Mouse (Mus musculus) neutrophil, adult 83 days (primary cell): ENCODE results near the gene Olfr1305. TPM values are rescaled to one million over a fixed set of nuclear protein-coding genes. Genes with fewer than 3 reads are reported as not detected.

ENCODE experiments used
- total RNA-seq, 2 experiments: library from RNA; stranded (reverse); gene quantifications; one replicate each; pipeline ENCODE4 v1.2.4; 2023

Gene Olfr1305
- total RNA-seq = not detected

DNA sequence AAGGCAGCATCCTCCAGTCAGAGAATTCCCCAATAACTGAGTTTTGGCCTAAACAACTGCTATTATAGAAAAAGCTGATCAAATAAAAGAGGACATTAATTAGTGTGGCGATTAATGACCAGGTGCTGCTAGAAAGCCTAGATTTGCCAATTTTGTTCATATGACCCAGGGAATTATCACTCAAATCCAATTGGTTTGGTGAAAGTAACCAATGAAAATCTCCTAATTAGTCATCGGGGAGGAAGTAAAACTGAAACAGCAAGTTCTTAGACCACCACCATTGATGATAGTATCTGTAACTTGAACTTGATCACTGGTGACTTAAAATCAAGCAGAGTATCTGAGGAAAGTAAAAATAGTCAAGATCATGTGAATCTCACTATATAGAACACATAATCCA lies at the start of gene Olfr1305:
Gene Olfr1305, minus strand, starts transcription at position 101 of the 400 bp plus-strand sequence.

GRCm38 (mm10) chr2:111916171-111916570 lies 39.2 kb upstream of the Olfr1305 start, which contains the start of gene Olfr1306:
Olfr1306 (minus strand) TSS chr2:111916271.

DNA sequence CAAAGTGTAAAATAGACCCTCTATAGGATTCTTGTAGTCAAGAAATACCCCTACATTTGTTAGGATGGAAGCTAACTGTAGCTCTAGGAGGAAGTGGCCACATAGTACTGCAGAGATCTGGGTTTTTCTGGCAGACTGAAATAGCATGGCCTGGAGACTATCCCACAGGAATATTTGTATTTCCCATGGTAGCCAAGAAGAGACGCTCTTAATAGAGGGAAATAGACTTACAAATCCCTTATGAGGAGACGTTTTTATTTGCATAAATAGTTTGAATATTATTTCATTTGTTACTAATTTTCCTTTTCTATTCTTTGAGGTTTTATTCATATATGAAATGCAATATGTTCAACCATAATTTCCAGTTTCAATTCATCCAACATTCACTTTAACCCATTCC lies 56.7 kb downstream of the Olfr1305 start, which contains the start of gene Olfr1303:
Gene Olfr1303, minus strand, starts transcription at position 101 of the 400 bp plus-strand sequence.

Other genes starting within 250 kb of the Olfr1305 start
- not detected for gene Olfr1298, start 227.9 kb downstream of the Olfr1305 start, total RNA-seq
- gene Olfr1299, start 215.7 kb downstream of the Olfr1305 start, total RNA-seq = not detected
- gene Olfr1301, start 126.1 kb downstream of the Olfr1305 start, total RNA-seq = not detected
- not detected for gene Olfr1302, start 99.7 kb downstream of the Olfr1305 start, total RNA-seq
- not detected for gene Olfr1303, start 56.8 kb downstream of the Olfr1305 start, total RNA-seq
- gene Olfr1306, start 39.1 kb upstream of the Olfr1305 start, total RNA-seq = not detected
- under 1 TPM; 0.04 to 0.11 TPM for gene Olfr1307, start 72.3 kb upstream of the Olfr1305 start, total RNA-seq
- gene Olfr1308, start 87.8 kb upstream of the Olfr1305 start, total RNA-seq = not detected
- not detected for gene Olfr1309, start 113.1 kb upstream of the Olfr1305 start, total RNA-seq
- gene Olfr1310, start 135.6 kb upstream of the Olfr1305 start, total RNA-seq = not detected
- gene Olfr1311, start 147.3 kb upstream of the Olfr1305 start, total RNA-seq = not detected
- not detected for gene Olfr1312, start 173.1 kb upstream of the Olfr1305 start, total RNA-seq
- gene Olfr1313, start 200.7 kb upstream of the Olfr1305 start, total RNA-seq = not detected
- gene Olfr1314, start 219.6 kb upstream of the Olfr1305 start, total RNA-seq = not detected
- gene Olfr1315-ps1, start 238.3 kb upstream of the Olfr1305 start, total RNA-seq = not detected